Mouse (Mus musculus) erythroblast, embryonic 14.5 days (primary cell): ENCODE data around the gene C1ql2.

Source experiments
- GATA1 ChIP-seq: IDR thresholded peaks from 2 replicates; pipeline ENCODE4 v1.6.1; 2012; ENCODE audit warnings: low read length, inconsistent platforms, mixed read lengths
- TAL1 ChIP-seq: IDR thresholded peaks from 3 replicates; pipeline ENCODE4 v1.6.1; 2012; ENCODE audit warnings: low read length, inconsistent platforms, mixed read lengths

GRCm38 (mm10) chr1:120321270-120322021, 18.9 kb upstream of the C1ql2 start:
- TF ChIP-seq TAL1 (no peak), GATA1 (no peak)
